Mouse (Mus musculus) C2C12 (cell line): ENCODE data around the gene Snx1. TPM values are rescaled to one million over a fixed set of nuclear protein-coding genes. Genes with fewer than 3 reads are reported as not detected.

Experiments used
- H3K27me3 ChIP-seq: one replicate; pipeline ENCODE4 v1.6.1; 2011; ENCODE audit not compliant: control insufficient read depth, insufficient read depth, insufficient read length
- H3K36me3 ChIP-seq: one replicate; pipeline ENCODE4 v1.6.1; 2011; ENCODE audit not compliant: control insufficient read depth, insufficient read depth
- H3K4me3 ChIP-seq: one replicate; pipeline ENCODE4 v1.5.1; 2011; ENCODE audit warnings: mild to moderate bottlenecking, control low read depth; ENCODE audit not compliant: poor library complexity, insufficient read depth, severe bottlenecking
- H3K79me2 ChIP-seq: one replicate; pipeline ENCODE4 v1.6.1; 2011; ENCODE audit not compliant: control insufficient read depth, insufficient read depth
- H3K79me3 ChIP-seq: one replicate; pipeline ENCODE4 v1.6.1; 2011; ENCODE audit warnings: low read depth, control low read depth
- H3ac ChIP-seq: one replicate; pipeline ENCODE3; 2011; ENCODE audit warnings: low read depth; ENCODE audit not compliant: control insufficient read depth, insufficient read length
- CEBPB ChIP-seq: IDR thresholded peaks from one replicate; pipeline ENCODE4 v1.6.1; 2011; ENCODE audit warnings: low read depth, mild to moderate bottlenecking, control low read depth, moderate library complexity
- CTCF ChIP-seq: IDR thresholded peaks from one replicate; pipeline ENCODE4 v1.5.1; 2011; ENCODE audit not compliant: control insufficient read depth, insufficient read depth, insufficient read length
- FOSL1 ChIP-seq: IDR thresholded peaks from one replicate; pipeline ENCODE4 v1.8.0; 2011; ENCODE audit warnings: mild to moderate bottlenecking, low read length; ENCODE audit not compliant: poor library complexity, insufficient read depth, severe bottlenecking
- MAX ChIP-seq: IDR thresholded peaks from one replicate; pipeline ENCODE4 v1.6.1; 2011; ENCODE audit warnings: mild to moderate bottlenecking, control low read depth
- MYOD1 ChIP-seq: IDR thresholded peaks from one replicate; pipeline ENCODE4 v1.6.1; 2011; ENCODE audit warnings: low read depth; ENCODE audit not compliant: control insufficient read depth, insufficient read length
- MYOG ChIP-seq: IDR thresholded peaks from one replicate; pipeline ENCODE4 v1.6.1; 2011; ENCODE audit not compliant: control insufficient read depth, insufficient read length; ENCODE audit errors: extremely low read depth
- USF1 ChIP-seq: IDR thresholded peaks from one replicate; pipeline ENCODE4 v1.6.1; 2011; ENCODE audit warnings: low read depth, mild to moderate bottlenecking, control low read depth, moderate library complexity
- polyA plus RNA-seq: library from polyadenylated mRNA; unstranded; fragments of >200 nt; fragmentation: generic; extraction: Trizol; gene quantifications from one replicate; pipeline ENCODE4 v1.2.1, GENCODE M21; 2012; ENCODE audit warnings: missing spikeins

The Snx1 gene
- polyA plus RNA-seq, 1 experiment: 69.9 TPM

DNA sequence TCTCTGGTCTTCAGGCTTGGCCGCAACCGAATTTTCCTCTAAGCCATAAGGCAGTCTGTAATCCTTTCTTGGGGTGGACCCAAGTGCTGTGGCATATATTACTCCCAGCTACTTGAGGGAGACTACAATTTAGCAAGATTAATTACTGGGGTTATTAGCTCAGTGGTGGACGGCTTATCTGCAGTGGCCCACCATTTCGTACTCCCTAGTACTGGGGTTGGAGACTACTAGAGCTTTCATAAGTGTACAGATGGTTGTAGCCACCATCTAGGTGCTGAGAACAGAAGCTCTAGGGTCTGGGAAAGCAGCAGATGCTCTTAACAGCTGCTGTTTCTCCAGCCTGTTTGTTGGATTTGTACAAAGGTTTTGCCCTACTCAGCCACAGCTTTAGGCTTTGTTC, 65.4 kb downstream of the Snx1 start:
- H3K4me3 ChIP-seq: peak overlapping the region; percentile 60
- peaks cover 23% of the 10 kb centered on the region for H3K79me3 ChIP-seq
- H3K36me3 ChIP-seq: peaks cover 35% of the 10 kb centered on the region
- H3ac ChIP-seq: peak overlapping the region; percentile 13
- no peaks in the 10 kb centered on the region for H3K27me3 ChIP-seq
- H3K79me2 ChIP-seq: peaks cover 33% of the 10 kb centered on the region
- TF ChIP-seq CEBPB (no peak), MYOD1 (no peak), FOSL1 (no peak), MYOG (no peak), USF1 (no peak), CTCF (no peak), MAX (no peak)

DNA sequence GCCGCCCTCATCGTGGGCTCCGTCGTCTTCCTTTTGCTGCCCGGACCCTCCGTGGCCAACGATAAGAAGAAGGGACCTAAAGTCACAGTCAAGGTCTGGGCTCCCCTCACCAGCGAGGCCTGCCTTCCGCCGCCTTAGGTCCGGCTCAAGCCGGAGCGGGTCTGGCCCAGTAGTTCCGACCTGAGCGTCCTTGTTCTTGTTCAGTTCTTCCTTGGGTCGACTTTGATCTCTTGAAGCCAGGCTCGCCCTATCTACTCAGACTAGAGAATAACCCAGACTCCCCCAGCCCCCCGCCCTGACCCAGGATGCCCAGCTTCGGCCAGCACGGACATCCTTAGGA, 66.1 kb downstream of the Snx1 start:
- Histone ChIP-seq H3K79me3 (peaks cover 23% of the 10 kb centered on the region), H3K36me3 (peaks cover 27% of the 10 kb centered on the region), H3ac (peak overlapping the region; percentile 82), H3K27me3 (no peaks in the 10 kb centered on the region), H3K79me2 (peaks cover 33% of the 10 kb centered on the region), H3K4me3 (peak overlapping the region; percentile 60)
- TF ChIP-seq CEBPB: no peak
- no peak for TF ChIP-seq MYOD1
- no peak for TF ChIP-seq FOSL1
- TF ChIP-seq MAX: no peak
- no peak for TF ChIP-seq CTCF
- no peak for TF ChIP-seq USF1
- TF ChIP-seq MYOG: no peak

DNA sequence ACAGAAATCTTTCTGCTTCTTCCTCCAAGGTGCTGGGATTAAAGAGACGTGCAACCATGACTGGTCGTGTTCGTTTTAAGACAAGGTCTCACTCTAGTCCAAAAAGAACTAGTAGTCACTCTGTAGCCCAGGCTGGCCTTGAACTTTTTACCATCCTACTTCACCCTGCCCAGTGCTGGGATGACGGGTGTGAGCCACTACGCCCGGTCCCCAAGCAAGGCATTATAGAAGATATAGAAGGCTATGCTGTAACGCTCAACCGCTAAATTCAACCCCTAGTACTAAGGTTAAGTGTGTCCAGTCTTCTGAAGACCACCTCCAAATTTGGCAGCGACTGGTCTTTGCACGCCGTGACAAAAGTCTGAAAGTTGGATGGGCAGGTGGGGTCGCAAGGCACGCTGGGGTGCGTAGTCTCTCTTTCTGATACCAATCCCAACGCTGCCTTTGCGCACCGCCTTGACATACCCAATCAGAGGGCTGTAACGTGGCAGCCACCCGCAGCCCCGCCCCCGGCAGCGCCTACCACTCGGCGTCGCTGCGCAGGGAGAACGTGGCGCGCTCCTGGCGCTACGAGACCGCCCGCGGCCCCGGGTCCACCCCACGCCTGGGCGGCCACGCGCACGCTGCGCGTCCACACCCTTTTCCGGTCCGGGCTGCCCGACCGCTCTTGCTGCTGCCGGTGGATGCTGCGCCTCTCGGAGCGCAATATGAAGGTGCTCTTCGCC, 66.6 kb downstream of the Snx1 start, which contains the start of gene Ppib:
Gene Ppib (plus strand): TSS at position 640 of the 725 bp plus-strand sequence.
- peaks cover 24% of the 10 kb centered on the region for H3K36me3 ChIP-seq
- TF ChIP-seq MYOD1: no peak
- peak; percentile 59 for TF ChIP-seq MAX
- H3K27me3 ChIP-seq: no peaks in the 10 kb centered on the region
- peaks cover 33% of the 10 kb centered on the region for H3K79me2 ChIP-seq
- H3K4me3 ChIP-seq: peak within 1 kb of the TSS; percentile 60
- peaks cover 23% of the 10 kb centered on the region for H3K79me3 ChIP-seq
- H3ac ChIP-seq: peak within 1 kb of the TSS; percentile 82

DNA sequence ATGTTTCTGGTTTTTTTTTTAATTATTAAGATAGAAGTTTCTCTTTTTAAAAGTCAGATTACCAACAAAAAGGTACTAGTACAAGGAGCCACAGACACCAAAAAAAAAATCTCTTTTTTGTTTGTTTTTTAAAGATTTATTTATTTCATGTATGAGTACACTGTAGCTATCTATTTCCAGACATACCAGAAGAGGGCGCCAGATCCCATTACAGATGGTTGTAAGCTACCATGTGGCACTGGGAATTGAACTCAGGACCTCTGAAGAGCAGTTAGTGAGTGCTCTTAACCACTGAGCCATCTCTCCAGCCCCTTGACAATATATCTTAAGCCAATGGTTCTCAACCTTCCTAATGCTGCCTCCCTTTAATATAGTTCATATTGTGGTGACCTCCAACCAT, 72.8 kb downstream of the Snx1 start:
- Histone ChIP-seq H3K36me3 (no peaks in the 10 kb centered on the region), H3K27me3 (no peaks in the 10 kb centered on the region), H3K4me3 (no peak overlapping the region), H3K79me2 (no peaks in the 10 kb centered on the region), H3K79me3 (no peaks in the 10 kb centered on the region), H3ac (no peak overlapping the region)
- no peak for TF ChIP-seq USF1

DNA sequence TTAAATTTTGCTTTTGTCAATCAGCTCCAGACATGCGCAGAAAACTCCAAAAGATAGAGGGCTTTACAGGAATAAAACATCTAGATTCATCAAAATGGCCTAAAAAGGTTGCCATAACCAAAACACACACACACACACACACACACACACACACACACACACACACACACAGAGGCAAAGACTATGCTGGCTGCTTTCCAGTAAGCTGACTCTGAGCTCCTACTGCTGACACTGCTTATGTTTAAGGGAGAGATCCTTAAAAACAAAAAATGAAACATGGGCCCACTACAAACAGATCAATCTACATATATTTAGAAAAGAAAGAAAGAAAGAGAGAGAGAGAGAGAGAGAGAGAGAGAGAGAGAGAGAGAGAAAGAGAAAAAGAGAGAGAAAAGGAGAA, 73.7 kb downstream of the Snx1 start:
- Histone ChIP-seq H3K79me2 (no peaks in the 10 kb centered on the region), H3K36me3 (no peaks in the 10 kb centered on the region), H3K27me3 (no peaks in the 10 kb centered on the region), H3K79me3 (no peaks in the 10 kb centered on the region), H3ac (no peak overlapping the region), H3K4me3 (no peak overlapping the region)
- TF ChIP-seq CTCF (no peak), USF1 (no peak)

DNA sequence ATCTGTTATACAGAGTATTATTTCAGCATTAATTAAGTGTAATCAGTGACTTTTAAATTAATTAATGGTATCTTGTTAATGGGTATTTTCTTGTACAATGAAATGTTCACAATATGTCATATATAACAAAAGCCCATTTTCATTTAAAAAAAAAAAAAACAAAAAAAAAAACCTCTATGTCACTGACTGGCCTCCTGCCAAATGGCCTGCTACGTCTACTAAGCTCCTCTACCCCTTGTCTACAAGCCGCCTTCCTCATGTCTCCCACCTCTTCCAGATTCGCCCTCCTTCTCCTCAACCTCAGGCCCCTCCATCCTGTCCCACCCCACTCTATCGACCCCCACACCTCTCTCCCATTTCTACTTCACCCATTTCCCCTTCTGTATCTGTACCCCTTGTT, 74.9 kb downstream of the Snx1 start:
- Histone ChIP-seq H3K36me3 (no peaks in the 10 kb centered on the region), H3K79me3 (no peaks in the 10 kb centered on the region), H3K27me3 (no peaks in the 10 kb centered on the region), H3K79me2 (no peaks in the 10 kb centered on the region), H3K4me3 (no peak overlapping the region), H3ac (no peak overlapping the region)
- no peak for TF ChIP-seq MYOG
- TF ChIP-seq CTCF: no peak
- TF ChIP-seq FOSL1: no peak
